Mouse (Mus musculus) heart, embryonic 10.5 days (tissue): ENCODE data around the gene Prg2. TPM values are rescaled to one million over a fixed set of nuclear protein-coding genes. Genes with fewer than 3 reads are reported as not detected.

Source experiments
- DNase-seq: peaks from one replicate; pipeline ENCODE4 v3.0.0-alpha.2; 2017; ENCODE audit warnings: low spot score
- H3K27ac ChIP-seq: fragments of 300-500 bp; sonication (generic); 2 replicates; pipeline ENCODE4 v1.5.1; 2016; ENCODE audit warnings: mild to moderate bottlenecking
- H3K27me3 ChIP-seq: fragments of 300-500 bp; sonication (generic); 2 replicates; pipeline ENCODE4 v1.6.1; 2016; ENCODE audit warnings: mild to moderate bottlenecking; ENCODE audit not compliant: poor library complexity, insufficient read depth, severe bottlenecking
- H3K36me3 ChIP-seq: fragments of 300-500 bp; sonication (generic); 2 replicates; pipeline ENCODE4 v1.6.1; 2016; ENCODE audit warnings: mild to moderate bottlenecking, moderate library complexity
- H3K4me1 ChIP-seq: fragments of 300-500 bp; sonication (generic); 2 replicates; pipeline ENCODE4 v1.6.1; 2016; ENCODE audit warnings: mild to moderate bottlenecking
- H3K4me3 ChIP-seq: fragments of 300-500 bp; sonication (generic); 2 replicates; pipeline ENCODE4 v1.5.1; 2016; ENCODE audit warnings: mild to moderate bottlenecking, moderate library complexity
- H3K9me3 ChIP-seq: fragments of 300-500 bp; sonication (generic); 2 replicates; pipeline ENCODE4 v1.6.1; 2016; ENCODE audit warnings: mild to moderate bottlenecking, moderate library complexity
- WGBS: fragments of 180-500 bp; shearing (Covaris S2); methylation state at CpG from one replicate; pipeline ENCODE4 v1.1.7; 2016; 5-methylcytosine and 5-hydroxymethylcytosine counted together
- polyA plus RNA-seq: library from polyadenylated mRNA; unstranded; fragments of >200 nt; fragmentation: Nextera tagmentation; extraction: Ambion mirVana; gene quantifications from 2 replicates; pipeline ENCODE4 v1.2.1, GENCODE M21; 2016

Prg2 gene
- polyA plus RNA-seq, 1 experiment from 2014 or later = 0.64 TPM

DNA sequence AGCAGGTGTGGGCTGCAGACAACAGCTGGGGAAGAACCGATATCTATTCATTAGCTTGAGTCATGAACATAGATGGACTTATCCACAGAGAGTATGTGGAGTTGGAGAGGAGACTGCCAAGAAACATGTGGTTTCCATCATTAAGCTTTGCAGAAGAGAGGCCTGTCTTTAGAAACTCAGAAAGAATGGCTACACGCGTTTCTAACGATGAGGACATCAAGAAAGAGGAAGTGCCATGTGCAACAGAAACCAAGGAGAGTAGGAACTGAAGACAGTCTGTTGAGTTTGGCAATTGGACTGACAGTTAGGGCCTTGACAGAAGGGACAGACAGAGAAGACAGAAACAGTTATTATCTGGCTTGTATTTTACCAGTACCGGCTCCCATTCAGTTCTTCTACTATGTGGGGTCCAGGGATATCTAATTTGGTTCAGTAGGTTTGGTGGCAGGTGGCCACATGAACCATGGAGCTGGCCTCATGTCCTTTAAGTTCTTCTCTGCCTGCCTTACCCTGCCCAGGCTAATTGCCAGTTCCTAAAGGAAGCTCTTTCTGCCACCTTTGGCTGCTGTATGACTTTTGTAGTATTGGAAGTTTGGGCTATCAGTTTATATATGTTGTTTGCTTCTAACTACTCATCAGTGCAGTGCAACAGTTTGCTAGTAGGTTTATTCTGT is 12.8 kb upstream of the Prg2 start:
- H3K27me3 ChIP-seq = no peaks in the 10 kb centered on the region
- no peak for DNase-seq
- 88% methylated on average over 5 of the region's 5 CpGs for WGBS
- H3K4me1 ChIP-seq = 0 out of 2 replicates have a peak, but pooled peaks cover 6% of the 10 kb centered on the region
- H3K27ac ChIP-seq = no peak overlapping the region
- no peaks in the 10 kb centered on the region for H3K36me3 ChIP-seq
- H3K9me3 ChIP-seq = no peaks in the 10 kb centered on the region
- H3K4me3 ChIP-seq = no peak overlapping the region

DNA sequence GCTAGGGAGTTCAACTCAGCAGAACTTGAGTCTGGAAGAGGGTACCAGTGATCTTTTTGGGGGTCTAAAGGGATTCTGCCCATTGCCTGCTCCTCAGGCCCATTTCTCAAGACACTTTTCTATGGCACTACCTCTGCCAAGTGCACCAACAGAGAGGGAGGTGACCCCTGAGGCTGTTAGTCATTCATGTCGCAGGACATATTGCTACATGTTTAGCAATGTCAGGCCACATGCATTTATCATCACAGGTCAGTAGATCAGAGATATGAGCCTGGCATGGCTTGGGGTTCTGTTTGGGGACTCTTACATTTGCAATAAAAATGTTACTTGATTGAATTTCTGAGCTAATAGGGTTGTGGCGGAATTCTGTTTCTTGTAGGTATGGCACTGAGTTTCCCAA is 4.7 kb upstream of the Prg2 start:
- H3K36me3 ChIP-seq = no peaks in the 10 kb centered on the region
- no peak overlapping the region for H3K27ac ChIP-seq
- no peak overlapping the region for H3K4me3 ChIP-seq
- no peak for DNase-seq
- H3K9me3 ChIP-seq = no peaks in the 10 kb centered on the region
- peaks cover 4% of the 10 kb centered on the region; the same call in 1 of the 2 replicates for H3K4me1 ChIP-seq
- H3K27me3 ChIP-seq = no peaks in the 10 kb centered on the region
- 92% methylated on average over 2 of the region's 2 CpGs for WGBS

GRCm38 (mm10) chr2:84987930-84988329 is 7.7 kb downstream of the Prg2 start, which contains the start of gene Prg3:
TSS of gene Prg3 (plus strand) at chr2:84988215.
- no peak for DNase-seq
- WGBS = 65% methylated on average over 1 of the region's 1 CpGs
- no peak within 1 kb of the TSS for H3K27ac ChIP-seq
- H3K27me3 ChIP-seq = 0 out of 2 replicates have a peak, but pooled peaks cover 4% of the 10 kb centered on the region
- H3K4me1 ChIP-seq = no peaks in the 10 kb centered on the region
- H3K36me3 ChIP-seq = no peaks in the 10 kb centered on the region
- H3K4me3 ChIP-seq = no peak within 1 kb of the TSS
- H3K9me3 ChIP-seq = no peaks in the 10 kb centered on the region

DNA sequence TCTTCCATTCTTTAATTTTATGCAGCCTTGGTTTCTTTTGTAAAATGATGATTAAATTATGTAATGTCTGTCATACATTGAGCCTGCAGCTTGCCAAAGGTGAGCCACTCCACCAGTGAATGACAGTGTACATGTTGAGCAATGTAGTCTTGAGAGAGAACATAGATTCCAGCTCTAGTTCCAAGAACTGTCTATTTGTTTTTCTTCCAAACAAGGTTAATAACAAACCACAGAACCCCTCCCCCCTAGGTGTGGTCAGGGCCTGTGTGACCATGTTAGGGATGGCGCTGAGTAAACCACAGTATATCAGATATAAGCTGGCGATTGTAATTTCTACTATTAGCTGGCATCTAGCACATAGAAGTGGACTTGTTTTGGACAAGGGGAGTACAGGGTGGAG is 16.1 kb downstream of the Prg2 start:
- Histone ChIP-seq H3K4me1 (peaks cover 6% of the 10 kb centered on the region; the same call in 1 of the 2 replicates), H3K27ac (no peak overlapping the region), H3K27me3 (0 out of 2 replicates have a peak, but pooled peaks cover 6% of the 10 kb centered on the region), H3K4me3 (no peak overlapping the region), H3K9me3 (no peaks in the 10 kb centered on the region), H3K36me3 (no peaks in the 10 kb centered on the region)
- no peak for DNase-seq
- 86% methylated on average over 2 of the region's 2 CpGs for WGBS

DNA sequence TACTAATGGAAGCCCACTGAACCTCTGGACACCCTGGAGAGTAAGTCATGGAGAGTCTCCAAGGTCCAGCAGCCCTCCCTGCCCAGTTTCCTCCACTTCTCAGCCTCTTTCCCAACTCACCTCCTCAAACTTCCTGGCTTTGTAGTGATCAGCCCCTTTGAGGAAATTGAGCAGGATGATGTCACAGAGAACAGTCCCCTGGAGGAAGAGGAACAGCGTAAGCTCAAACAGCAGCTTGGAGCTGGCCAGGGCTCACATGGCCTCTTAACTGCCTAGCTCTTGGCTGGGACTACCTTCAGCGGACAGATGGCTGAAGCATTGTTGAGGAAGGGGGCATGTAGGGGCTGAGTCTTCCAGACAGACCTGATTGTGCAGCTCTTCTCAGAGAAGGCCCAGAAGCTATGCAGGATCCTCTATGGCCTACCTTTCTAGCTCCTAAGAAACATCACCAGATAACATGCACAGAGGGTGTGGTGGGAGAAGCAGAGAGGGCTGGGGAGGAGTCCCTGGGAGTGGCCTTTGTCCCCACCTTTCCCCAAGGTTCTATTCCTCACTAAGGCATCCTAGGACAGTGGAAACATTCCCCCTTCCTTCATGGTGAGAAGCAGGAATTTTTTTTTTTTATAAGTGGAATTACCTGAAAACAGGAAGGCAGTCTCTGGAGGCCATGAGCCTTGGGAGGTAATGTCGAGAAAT is 19.4 kb downstream of the Prg2 start:
- Histone ChIP-seq H3K9me3 (no peaks in the 10 kb centered on the region), H3K27me3 (no peaks in the 10 kb centered on the region), H3K27ac (peak overlapping the region; percentile 29; the same call in 1 of the 2 replicates), H3K4me1 (peaks cover 24% of the 10 kb centered on the region), H3K36me3 (no peaks in the 10 kb centered on the region), H3K4me3 (no peak overlapping the region)
- no peak for DNase-seq
- WGBS = 68% methylated on average over 3 of the region's 3 CpGs

GRCm38 (mm10) chr2:85001497-85001896 is 21.2 kb downstream of the Prg2 start:
- 79% methylated on average over 13 of the region's 13 CpGs for WGBS
- Histone ChIP-seq H3K9me3 (no peaks in the 10 kb centered on the region), H3K27me3 (no peaks in the 10 kb centered on the region), H3K27ac (no peak overlapping the region), H3K4me1 (peaks cover 26% of the 10 kb centered on the region), H3K4me3 (no peak overlapping the region), H3K36me3 (no peaks in the 10 kb centered on the region)
- DNase-seq = no peak

GRCm38 (mm10) chr2:85002575-85002974 is 22.3 kb downstream of the Prg2 start:
- 34% methylated on average over 8 of the region's 8 CpGs for WGBS
- Histone ChIP-seq H3K27ac (0 out of 2 replicates have a peak overlapping the region, but pooled peaks have one; percentile 24), H3K9me3 (no peaks in the 10 kb centered on the region), H3K4me3 (no peak overlapping the region), H3K36me3 (no peaks in the 10 kb centered on the region), H3K27me3 (no peaks in the 10 kb centered on the region), H3K4me1 (peaks cover 32% of the 10 kb centered on the region)
- DNase-seq = no peak

DNA sequence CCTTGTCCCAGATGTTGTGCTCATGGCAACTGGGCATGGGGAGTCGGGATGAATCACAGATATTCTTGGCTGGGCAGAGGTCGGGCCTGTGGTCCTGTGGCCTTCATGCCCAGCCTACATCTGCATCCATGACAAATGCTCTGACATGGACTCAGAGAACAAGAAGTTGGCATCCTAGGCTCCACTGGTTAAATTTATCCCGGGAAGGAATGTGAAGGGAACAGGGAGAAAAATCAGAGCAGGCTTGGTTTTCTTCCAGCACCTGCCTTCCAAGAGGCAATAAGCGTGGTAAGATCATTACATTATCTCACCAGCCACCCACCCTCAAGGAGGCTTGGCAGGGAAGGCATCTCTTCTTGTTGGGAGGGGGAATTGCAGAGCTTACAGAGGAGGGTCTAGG is 24.1 kb downstream of the Prg2 start:
- Histone ChIP-seq H3K27ac (no peak overlapping the region), H3K4me1 (peaks cover 34% of the 10 kb centered on the region), H3K36me3 (no peaks in the 10 kb centered on the region), H3K27me3 (no peaks in the 10 kb centered on the region), H3K4me3 (no peak overlapping the region), H3K9me3 (no peaks in the 10 kb centered on the region)
- DNase-seq = no peak
- WGBS = 81% methylated on average over 4 of the region's 4 CpGs

DNA sequence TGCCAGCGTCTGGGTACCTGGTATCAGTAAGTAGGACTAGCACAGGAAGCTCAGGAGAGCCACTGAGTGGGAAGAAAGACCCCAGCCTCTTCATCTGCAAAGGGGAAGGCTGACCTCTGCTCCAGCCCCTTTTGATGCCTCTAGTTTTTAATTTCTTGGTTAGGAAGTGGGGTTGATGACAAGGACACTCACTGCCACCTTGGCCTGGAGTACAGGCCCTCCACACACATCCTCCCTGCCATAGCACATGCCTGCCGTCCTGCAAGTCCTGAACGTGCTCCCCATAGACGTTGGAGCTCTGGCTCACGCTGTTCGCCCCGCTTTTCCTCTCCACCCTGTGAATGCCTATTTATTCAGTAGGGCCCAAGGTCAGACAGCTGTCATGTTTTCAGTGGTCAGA is 26.3 kb downstream of the Prg2 start:
- H3K9me3 ChIP-seq = no peaks in the 10 kb centered on the region
- H3K4me1 ChIP-seq = peaks cover 50% of the 10 kb centered on the region
- H3K27me3 ChIP-seq = no peaks in the 10 kb centered on the region
- WGBS = 57% methylated on average over 7 of the region's 7 CpGs
- H3K36me3 ChIP-seq = no peaks in the 10 kb centered on the region
- DNase-seq = no peak
- no peak overlapping the region for H3K4me3 ChIP-seq
- 0 out of 2 replicates have a peak overlapping the region, but pooled peaks have one; percentile 31 for H3K27ac ChIP-seq

GRCm38 (mm10) chr2:85007729-85008128 is 27.5 kb downstream of the Prg2 start:
- no peak for DNase-seq
- H3K4me3 ChIP-seq = no peak overlapping the region
- H3K9me3 ChIP-seq = no peaks in the 10 kb centered on the region
- no peak overlapping the region for H3K27ac ChIP-seq
- H3K36me3 ChIP-seq = no peaks in the 10 kb centered on the region
- H3K4me1 ChIP-seq = peaks cover 52% of the 10 kb centered on the region
- no peaks in the 10 kb centered on the region for H3K27me3 ChIP-seq
- WGBS = 25% methylated on average over 4 of the region's 4 CpGs

DNA sequence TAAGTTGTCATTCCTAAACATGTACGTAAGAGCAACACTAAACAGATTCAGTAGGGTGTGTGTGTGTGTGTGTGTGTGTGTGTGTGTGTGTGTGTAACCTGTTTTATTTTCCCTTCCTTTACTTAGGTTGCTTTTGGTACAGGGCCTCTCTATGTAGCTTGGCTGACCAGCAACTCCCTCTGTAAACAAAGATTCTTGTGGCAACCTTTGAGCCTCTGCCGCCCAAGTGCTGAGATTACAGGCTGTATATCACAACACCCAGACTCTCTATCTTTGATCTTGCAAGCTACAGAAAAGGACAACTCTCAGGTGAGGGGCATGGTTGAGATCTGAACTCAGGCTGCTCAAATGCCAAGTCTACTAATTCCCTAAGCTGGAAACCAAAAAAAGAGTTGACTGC is 29.0 kb downstream of the Prg2 start:
- Histone ChIP-seq H3K9me3 (no peaks in the 10 kb centered on the region), H3K27me3 (no peaks in the 10 kb centered on the region), H3K4me3 (no peak overlapping the region), H3K36me3 (no peaks in the 10 kb centered on the region), H3K27ac (peak overlapping the region; percentile 49; the same call in 1 of the 2 replicates), H3K4me1 (peaks cover 48% of the 10 kb centered on the region)
- 65% methylated on average over 2 of the region's 2 CpGs for WGBS
- DNase-seq = no peak

- Histone ChIP-seq H3K9me3 (no peaks in the 10 kb centered on the region), H3K27ac (peak overlapping the region; percentile 79), H3K4me3 (no peak overlapping the region), H3K27me3 (no peaks in the 10 kb centered on the region), H3K36me3 (no peaks in the 10 kb centered on the region), H3K4me1 (peaks cover 55% of the 10 kb centered on the region)
- 35% methylated on average over 9 of the region's 9 CpGs for WGBS
- DNase-seq = peak; percentile 94
Observed at GRCm38 (mm10) chr2:85011906-85012604, 31.8 kb downstream of the Prg2 start.

- peak overlapping the region; percentile 79 for H3K27ac ChIP-seq
- H3K4me1 ChIP-seq = peaks cover 55% of the 10 kb centered on the region
- WGBS = 61% methylated on average over 14 of the region's 14 CpGs
Observed at GRCm38 (mm10) chr2:85012679-85013078, 32.4 kb downstream of the Prg2 start.

More at GRCm38 (mm10) chr2:85012679-85013078, 32.4 kb downstream of the Prg2 start:
- Histone ChIP-seq H3K4me3 (no peak overlapping the region), H3K36me3 (no peaks in the 10 kb centered on the region), H3K9me3 (no peaks in the 10 kb centered on the region), H3K27me3 (no peaks in the 10 kb centered on the region)
- no peak for DNase-seq
